Mouse (Mus musculus): Measurements from ENCODE around the gene Sox5.

GRCm38 (mm10) chr6:143867029-143867428 is 914.7 kb downstream of the Sox5 start:
- TF ChIP-seq CTCF (IDR thresholded peaks at IDR 0.05; ENCODE audit: extremely low read depth, insufficient read depth, low read length) = no peak
- no peak for TF ChIP-seq POLR2A (IDR thresholded peaks at IDR 0.05; ENCODE audit: extremely low read depth, insufficient read depth, low read length)

Data from cortical plate, adult 2 months (tissue).